Comparison of ENCODE assay signal across 8 mouse cellular contexts in the genomic region with DNA sequence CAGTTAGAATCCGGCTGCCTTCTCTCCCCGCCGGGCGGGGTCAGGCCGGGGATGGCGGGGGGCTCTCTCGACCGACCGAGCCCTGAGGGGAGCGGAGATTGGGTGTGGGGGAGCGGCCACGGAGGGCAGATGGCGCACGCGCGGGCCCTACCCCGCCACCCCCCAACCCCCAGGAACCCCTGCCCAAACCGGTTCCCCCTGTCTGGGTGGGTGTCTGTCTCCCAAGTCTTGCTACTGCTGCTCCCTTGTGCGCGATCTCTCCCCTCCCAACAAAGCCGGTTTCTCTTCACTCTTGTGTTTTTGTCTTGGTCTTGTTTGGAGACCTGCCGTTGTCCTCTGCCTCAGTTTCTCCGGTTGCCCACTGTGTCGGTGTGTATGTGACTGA. TPM values are rescaled to one million over a fixed set of nuclear protein-coding genes. Genes with fewer than 3 reads are reported as not detected.
DNase-seq lines count a peak whose midpoint lies in the region; ATAC-seq and TF ChIP-seq lines count a peak whose summit lies in the region.

No protein-coding gene starts in this region.

- H3K4me1 ChIP-seq in heart, adult 2 months (ENCODE audit: control insufficient read depth, insufficient read depth, low read length): peaks cover 6% of the 10 kb centered on the region
- H3K4me1 ChIP-seq in embryonic facial prominence, embryonic 15.5 days: peaks cover 11% of the 10 kb centered on the region
- peaks cover 4% of the 10 kb centered on the region; the same call in 1 of the 2 replicates for H3K4me1 ChIP-seq in limb, embryonic 11.5 days (ENCODE audit: control insufficient read depth, insufficient read depth, low read length)
- peaks cover 9% of the 10 kb centered on the region; the same call in 1 of the 2 replicates for H3K4me1 ChIP-seq in olfactory bulb, adult 2 months (ENCODE audit: control insufficient read depth, insufficient read depth, low read length)

- H3ac ChIP-seq in C2C12 (ENCODE audit: control insufficient read depth, insufficient read length, low read depth): peak overlapping the region; percentile 94

- peak overlapping the region; percentile 96 for H3K4me3 ChIP-seq in heart, adult 2 months
- peak overlapping the region; percentile 79 for H3K4me3 ChIP-seq in C2C12 (ENCODE audit: insufficient read depth, poor library complexity, severe bottlenecking)
- H3K4me3 ChIP-seq in embryonic facial prominence, embryonic 15.5 days (replicated peaks): peak overlapping the region; percentile 91
- peak overlapping the region; percentile 95 for H3K4me3 ChIP-seq in limb, embryonic 11.5 days (ENCODE audit: low read depth, low read length)
- H3K4me3 ChIP-seq in olfactory bulb, adult 2 months (ENCODE audit: insufficient read depth, low read depth, low read length): peak overlapping the region; percentile 90

- peaks cover 4% of the 10 kb centered on the region; the same call in 1 of the 2 replicates for H3K36me3 ChIP-seq in heart, adult 2 months (ENCODE audit: control insufficient read depth, insufficient read depth, low read length)
- peaks cover 2% of the 10 kb centered on the region for H3K36me3 ChIP-seq in C2C12 (ENCODE audit: control insufficient read depth, insufficient read depth)
- no peaks in the 10 kb centered on the region for H3K36me3 ChIP-seq in embryonic facial prominence, embryonic 15.5 days
- H3K36me3 ChIP-seq in limb, embryonic 11.5 days (ENCODE audit: control insufficient read depth, insufficient read depth, low read length): no peaks in the 10 kb centered on the region

- peak overlapping the region; percentile 96 for H3K9ac ChIP-seq in heart, adult 2 months (ENCODE audit: low read depth, low read length)
- peak overlapping the region; percentile 92 for H3K9ac ChIP-seq in embryonic facial prominence, embryonic 15.5 days
- H3K9ac ChIP-seq in limb, embryonic 11.5 days (ENCODE audit: low read length): peak overlapping the region; percentile 87

- no peak for TF ChIP-seq EP300 in heart, adult 2 months (IDR thresholded peaks at IDR 0.05; ENCODE audit: insufficient read depth, low read depth, low read length)

- H3K27ac ChIP-seq in heart, adult 2 months: peak overlapping the region; percentile 79
- peak overlapping the region; percentile 96 for H3K27ac ChIP-seq in embryonic facial prominence, embryonic 15.5 days (replicated peaks)
- peak overlapping the region; percentile 59; the same call in 1 of the 2 replicates for H3K27ac ChIP-seq in limb, embryonic 11.5 days (replicated peaks; ENCODE audit: low read depth, low read length)
- H3K27ac ChIP-seq in olfactory bulb, adult 2 months (ENCODE audit: insufficient read depth, low read depth, low read length): peak overlapping the region; percentile 46; the same call in 1 of the 2 replicates

- H3K9me3 ChIP-seq in embryonic facial prominence, embryonic 15.5 days (replicated peaks): no peaks in the 10 kb centered on the region
- H3K9me3 ChIP-seq in limb, embryonic 11.5 days (ENCODE audit: control insufficient read depth, low read length): no peaks in the 10 kb centered on the region

- no peaks in the 10 kb centered on the region for H3K27me3 ChIP-seq in heart, adult 2 months (ENCODE audit: control insufficient read depth, insufficient read depth, low read length)
- H3K27me3 ChIP-seq in C2C12 (ENCODE audit: control insufficient read depth, insufficient read depth, insufficient read length): no peaks in the 10 kb centered on the region
- H3K27me3 ChIP-seq in embryonic facial prominence, embryonic 15.5 days: no peaks in the 10 kb centered on the region
- H3K27me3 ChIP-seq in limb, embryonic 11.5 days (ENCODE audit: control insufficient read depth, insufficient read depth, low read length): no peaks in the 10 kb centered on the region

- no peak for DNase-seq in heart, adult 2 months
- no peak for DNase-seq in heart, adult 18-20 months
- no peak for DNase-seq in limb, embryonic 11.5 days (ENCODE audit: low spot score)
- DNase-seq in adrenal gland, adult 18-20 months (ENCODE audit: low spot score in 2 of 2): no peak
- no peak for DNase-seq in ovary, postnatal 10 days (ENCODE audit: low spot score)

- H3K79me3 ChIP-seq in C2C12 (ENCODE audit: low read depth): peaks cover 62% of the 10 kb centered on the region

- peak; percentile 88 for ATAC-seq in embryonic facial prominence, embryonic 15.5 days (ENCODE audit: insufficient number of reproducible peaks, low FRiP score, low TSS enrichment, low read depth)
- peak; percentile 87 for ATAC-seq in limb, embryonic 11.5 days (ENCODE audit: insufficient number of reproducible peaks, low FRiP score, low TSS enrichment, low read depth)

- TF ChIP-seq POLR2A in heart, adult 2 months (IDR thresholded peaks at IDR 0.05; ENCODE audit: insufficient read depth, low read depth, low read length): no peak
- TF ChIP-seq POLR2A in olfactory bulb, adult 2 months (IDR thresholded peaks at IDR 0.05; ENCODE audit: insufficient read depth, low read depth, low read length): no peak

- no peak for TF ChIP-seq CTCF in heart, adult 2 months (IDR thresholded peaks at IDR 0.05)
- no peak for TF ChIP-seq CTCF in C2C12 (IDR thresholded peaks at IDR 0.05; ENCODE audit: control insufficient read depth, insufficient read depth, insufficient read length)
- no peak for TF ChIP-seq CTCF in olfactory bulb, adult 2 months (IDR thresholded peaks at IDR 0.05; ENCODE audit: insufficient read depth, low read depth, low read length)

- peak overlapping the region; percentile 67 for H3K4me2 ChIP-seq in embryonic facial prominence, embryonic 15.5 days (replicated peaks)
- H3K4me2 ChIP-seq in limb, embryonic 11.5 days (ENCODE audit: low read depth, severe bottlenecking): peak overlapping the region; percentile 84

- WGBS in heart, adult 2 months: under 1% methylated on average over 24 of the region's 24 CpGs
- under 1% methylated on average over 24 of the region's 24 CpGs for WGBS in embryonic facial prominence, embryonic 15.5 days
- WGBS in limb, embryonic 11.5 days: 0% methylated on average over 23 of the region's 24 CpGs
- WGBS in olfactory bulb, adult 2 months: under 1% methylated on average over 14 of the region's 24 CpGs

- intact Hi-C loops in heart, adult 2 months (cut with DNase I): loop anchor here (1.0 to 5.0 kb wide), 2 partner anchors 9 to 35 kb away; partner anchors contain the start of genes Rabgap1, Zbtb26 and Zbtb6

- peaks cover 8% of the 10 kb centered on the region for H3K79me2 ChIP-seq in heart, adult 2 months (replicated peaks; ENCODE audit: control insufficient read depth, insufficient read depth, low read length)
- peaks cover 84% of the 10 kb centered on the region for H3K79me2 ChIP-seq in C2C12 (ENCODE audit: control insufficient read depth, insufficient read depth)

TF ChIP-seq in C2C12, 6 proteins besides CTCF, POLR2A, EP300 and RAD21:
- TF ChIP-seq MYOD1 (IDR thresholded peaks at IDR 0.05; ENCODE audit: control insufficient read depth, insufficient read length, low read depth): no peak
- TF ChIP-seq FOSL1 (IDR thresholded peaks at IDR 0.05; ENCODE audit: insufficient read depth, low read length, poor library complexity, severe bottlenecking): no peak
- TF ChIP-seq CEBPB (IDR thresholded peaks at IDR 0.05; ENCODE audit: low read depth): no peak
- no peak for TF ChIP-seq MYOG (IDR thresholded peaks at IDR 0.05; ENCODE audit: control insufficient read depth, extremely low read depth, insufficient read length)
- no peak for TF ChIP-seq MAX (IDR thresholded peaks at IDR 0.05)
- no peak for TF ChIP-seq USF1 (IDR thresholded peaks at IDR 0.05; ENCODE audit: low read depth)

RNA-seq across cellular contexts. Expression of gene Rabgap1, which starts 9.3 kb away (rescaled TPM):
- total RNA-seq in heart, adult 2 months (2021): 10 to 100 TPM; 36.9 to 43.8 TPM
- 10.4 and 19.1 TPM in 2 replicates for polyA plus RNA-seq in heart, adult 2 months (2012; rRNA removed)
- total RNA-seq in heart, adult 18-20 months (2021): 10 to 100 TPM; 41.5 to 42.3 TPM
- 9.5 TPM for polyA plus RNA-seq in C2C12 (2012; fragmentation: generic; extraction: Trizol)
- polyA plus RNA-seq in embryonic facial prominence, embryonic 15.5 days (2015; fragmentation: Nextera tagmentation; extraction: Ambion mirVana): 46.5 and 46.8 TPM in 2 replicates
- 44.4 and 44.5 TPM in 2 replicates for polyA plus RNA-seq in limb, embryonic 11.5 days (2014; fragmentation: Nextera tagmentation; extraction: Ambion mirVana)
- polyA plus RNA-seq in olfactory bulb, adult 2 months (2012; ENCODE audit: insufficient read depth, insufficient read length, low replicate concordance, missing spikeins): not detected in 2 replicates
- total RNA-seq in adrenal gland, adult 18-20 months (2021): 10 to 100 TPM; 42.3 to 51.4 TPM

RNA-seq across cellular contexts. Expression of gene Zbtb6, which starts 9.4 kb away (rescaled TPM):
- 1 to 10 TPM; 4.4 to 4.6 TPM for total RNA-seq in heart, adult 2 months (2021)
- polyA plus RNA-seq in heart, adult 2 months (2012; rRNA removed): 1.4 and 2.8 TPM in 2 replicates
- total RNA-seq in heart, adult 18-20 months (2021): 1 to 10 TPM; 4.1 to 4.8 TPM
- polyA plus RNA-seq in C2C12 (2012; fragmentation: generic; extraction: Trizol): 2.5 TPM
- 7.7 and 9.1 TPM in 2 replicates for polyA plus RNA-seq in embryonic facial prominence, embryonic 15.5 days (2015; fragmentation: Nextera tagmentation; extraction: Ambion mirVana)
- polyA plus RNA-seq in limb, embryonic 11.5 days (2014; fragmentation: Nextera tagmentation; extraction: Ambion mirVana): 5.4 and 5.6 TPM in 2 replicates
- polyA plus RNA-seq in olfactory bulb, adult 2 months (2012; ENCODE audit: insufficient read depth, insufficient read length, low replicate concordance, missing spikeins): not detected in 2 replicates
- total RNA-seq in adrenal gland, adult 18-20 months (2021): 10 to 100 TPM; 14.6 to 16.4 TPM

RNA-seq across cellular contexts. Expression of gene Zbtb26, which starts 9.4 kb away (rescaled TPM):
- 1 to 10 TPM; 4.4 to 5.0 TPM for total RNA-seq in heart, adult 2 months (2021)
- 1.7 and 3.9 TPM in 2 replicates for polyA plus RNA-seq in heart, adult 2 months (2012; rRNA removed)
- total RNA-seq in heart, adult 18-20 months (2021): 1 to 10 TPM; 4.4 to 4.5 TPM
- polyA plus RNA-seq in C2C12 (2012; fragmentation: generic; extraction: Trizol): 0.98 TPM
- polyA plus RNA-seq in embryonic facial prominence, embryonic 15.5 days (2015; fragmentation: Nextera tagmentation; extraction: Ambion mirVana): 6.3 and 6.7 TPM in 2 replicates
- 12.7 and 13.6 TPM in 2 replicates for polyA plus RNA-seq in limb, embryonic 11.5 days (2014; fragmentation: Nextera tagmentation; extraction: Ambion mirVana)
- polyA plus RNA-seq in olfactory bulb, adult 2 months (2012; ENCODE audit: insufficient read depth, insufficient read length, low replicate concordance, missing spikeins): not detected in 2 replicates
- total RNA-seq in adrenal gland, adult 18-20 months (2021): 10 to 100 TPM in 1 of 2 experiments, 1 to 10 TPM in 1; 9.4 to 10.9 TPM

RNA-seq across cellular contexts. Expression of gene Rc3h2, which starts 29.7 kb away (rescaled TPM):
- total RNA-seq in heart, adult 2 months (2021): 10 to 100 TPM; 28.2 to 35.0 TPM
- polyA plus RNA-seq in heart, adult 2 months (2012; rRNA removed): 5.9 and 12.8 TPM in 2 replicates
- 10 to 100 TPM; 29.4 to 29.6 TPM for total RNA-seq in heart, adult 18-20 months (2021)
- polyA plus RNA-seq in C2C12 (2012; fragmentation: generic; extraction: Trizol): 4.2 TPM
- polyA plus RNA-seq in embryonic facial prominence, embryonic 15.5 days (2015; fragmentation: Nextera tagmentation; extraction: Ambion mirVana): 14.4 and 15.0 TPM in 2 replicates
- polyA plus RNA-seq in limb, embryonic 11.5 days (2014; fragmentation: Nextera tagmentation; extraction: Ambion mirVana): 17.0 and 20.8 TPM in 2 replicates
- 57.9 TPM in 1 of 2 replicates, not detected in the other for polyA plus RNA-seq in olfactory bulb, adult 2 months (2012; ENCODE audit: insufficient read depth, insufficient read length, low replicate concordance, missing spikeins)
- total RNA-seq in adrenal gland, adult 18-20 months (2021): 10 to 100 TPM; 37.7 to 38.1 TPM

Comparison
In these comparisons a context has a peak if more than half of its experiments do, and no peak if none do; other contexts are left out.
1. H3K27ac ChIP-seq: peak in every context shown above with its lines; median percentile 96 in embryonic facial prominence, embryonic 15.5 days; 79 in heart, adult 2 months; 59 in limb, embryonic 11.5 days; 46 in olfactory bulb, adult 2 months.
2. RNA of gene Rabgap1, which starts 9.3 kb away (polyA plus RNA-seq): 46.5 to 46.8 TPM in embryonic facial prominence, embryonic 15.5 days, 44.4 to 44.5 TPM in limb, embryonic 11.5 days, 10.4 to 19.1 TPM in heart, adult 2 months and 9.5 TPM in C2C12 (single experiment); not detected in olfactory bulb, adult 2 months; every median in the first group is over 10 times any median in the second.
3. Peak in every context shown above with its lines, with median percentiles within 50 percentile points of each other: H3K4me3 ChIP-seq and H3K9ac ChIP-seq.